Mouse (Mus musculus) spleen, adult 2 months (tissue): ENCODE data around the gene Shc1.

Experiments
- CTCF ChIP-seq: fragments of 200-500 bp; IDR thresholded peaks from 2 replicates; pipeline ENCODE4 v1.5.1; 2011; ENCODE audit warnings: mild to moderate bottlenecking, inconsistent platforms; ENCODE audit not compliant: insufficient read depth, insufficient read length, insufficient replicate concordance; ENCODE audit errors: extremely low read depth
- POLR2A ChIP-seq: fragments of 200-500 bp; IDR thresholded peaks from 2 replicates; pipeline ENCODE4 v1.6.1; 2011; ENCODE audit warnings: low read depth, low read length, inconsistent platforms

DNA sequence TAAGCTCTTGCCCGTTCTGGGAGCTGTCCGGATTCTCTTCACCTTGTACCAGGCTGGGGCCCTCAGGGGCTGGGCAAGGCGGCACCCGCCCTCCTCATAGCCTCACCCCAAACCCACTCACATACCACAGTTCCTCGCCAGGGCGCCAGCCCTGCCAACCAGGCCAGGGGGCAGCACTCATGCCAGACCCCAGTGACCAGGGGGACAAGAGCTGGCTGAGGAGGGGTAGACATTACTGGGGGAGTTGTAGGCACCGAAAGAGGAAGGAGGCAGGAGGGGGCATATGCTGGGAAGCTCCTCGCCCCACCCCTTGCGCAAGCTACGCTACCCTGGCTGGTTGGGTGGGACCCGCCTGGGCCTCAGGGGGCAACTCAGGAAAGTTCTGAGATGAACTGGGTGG lies 30.6 kb upstream of the Shc1 start:
- TF ChIP-seq POLR2A (no peak), CTCF (no peak)
